Mouse (Mus musculus): Measurements from ENCODE around the gene Rspry1. TPM values are rescaled to one million over a fixed set of nuclear protein-coding genes. Genes with fewer than 3 reads are reported as not detected.

Rspry1 gene
- polyA plus RNA-seq, 2 experiments, result 6.2 to 15.8 TPM

GRCm38 (mm10) chr8:94700421-94700935, 98.7 kb downstream of the Rspry1 start:
- TF ChIP-seq CTCF (IDR thresholded peaks at IDR 0.05; ENCODE audit: low read depth) (no peak), EP300 (IDR thresholded peaks at IDR 0.05; ENCODE audit: low read depth) (no peak)
- Histone ChIP-seq H3K9me3 (ENCODE audit: control insufficient read depth, low read length) (no peaks in the 10 kb centered on the region), H3K36me3 (replicated peaks; ENCODE audit: control insufficient read depth, insufficient read depth, low read depth) (no peaks in the 10 kb centered on the region), H3K27ac (no peak overlapping the region), H3K4me1 (replicated peaks; ENCODE audit: control insufficient read depth in 2 of 2, insufficient read depth in 2 of 2, low read length in 1 of 2) (peaks cover 0 to 11% of the 10 kb centered on the region in 2 experiments), H3K9ac (replicated peaks) (no peak overlapping the region), H3K27me3 (ENCODE audit: control insufficient read depth, insufficient read depth, low read length) (peaks cover 22% of the 10 kb centered on the region), H3K4me3 (ENCODE audit: insufficient read depth in 1 of 2, low read depth in 2 of 2, low read length in 2 of 2) (no peak overlapping the region), H3K4me2 (ENCODE audit: low read depth) (no peak overlapping the region)
- ATAC-seq (ENCODE audit: insufficient read depth) (no peak), DNase-seq (ENCODE audit: low read depth in 3 of 3, low spot score in 3 of 3) (no peak)
- 46% methylated on average over 4 of the region's 4 CpGs for WGBS (ENCODE audit: insufficient replicate concordance)

- H3K4me3 ChIP-seq (ENCODE audit: insufficient read depth in 1 of 2, low read depth in 2 of 2, low read length in 2 of 2), result peak overlapping the region in 1 of 2 experiments; percentile 64; a peak in 1 of 4 replicates
- no peaks in the 10 kb centered on the region for H3K9me3 ChIP-seq (ENCODE audit: control insufficient read depth, low read length)
- H3K4me1 ChIP-seq (replicated peaks; ENCODE audit: control insufficient read depth in 2 of 2, insufficient read depth in 2 of 2, low read length in 1 of 2), result peaks cover 0 to 13% of the 10 kb centered on the region in 2 experiments
- 57% methylated on average over 3 of the region's 3 CpGs for WGBS (ENCODE audit: insufficient replicate concordance)
- H3K4me2 ChIP-seq (ENCODE audit: low read depth), result peak overlapping the region; percentile 82
- DNase-seq (ENCODE audit: low read depth in 3 of 3, low spot score in 3 of 3) (no peak), ATAC-seq (ENCODE audit: insufficient read depth) (no peak)
- peaks cover 5% of the 10 kb centered on the region for H3K27me3 ChIP-seq (ENCODE audit: control insufficient read depth, insufficient read depth, low read length)
- H3K27ac ChIP-seq, result no peak overlapping the region
- H3K36me3 ChIP-seq (replicated peaks; ENCODE audit: control insufficient read depth, insufficient read depth, low read depth), result no peaks in the 10 kb centered on the region
- TF ChIP-seq CTCF (IDR thresholded peaks at IDR 0.05; ENCODE audit: low read depth), result no peak
- no peak for TF ChIP-seq EP300 (IDR thresholded peaks at IDR 0.05; ENCODE audit: low read depth)
- H3K9ac ChIP-seq (replicated peaks), result no peak overlapping the region
Observed at GRCm38 (mm10) chr8:94702156-94702555, 100.4 kb downstream of the Rspry1 start.

- Histone ChIP-seq H3K9me3 (ENCODE audit: control insufficient read depth, low read length) (no peaks in the 10 kb centered on the region), H3K4me2 (ENCODE audit: low read depth) (peak overlapping the region; percentile 82), H3K4me1 (replicated peaks; ENCODE audit: control insufficient read depth in 2 of 2, insufficient read depth in 2 of 2, low read length in 1 of 2) (peaks cover 0 to 13% of the 10 kb centered on the region in 2 experiments), H3K36me3 (replicated peaks; ENCODE audit: control insufficient read depth, insufficient read depth, low read depth) (no peaks in the 10 kb centered on the region), H3K4me3 (ENCODE audit: insufficient read depth in 1 of 2, low read depth in 2 of 2, low read length in 2 of 2) (peak overlapping the region; percentile 64 to 94), H3K27ac (peak overlapping the region; percentile 49), H3K27me3 (ENCODE audit: control insufficient read depth, insufficient read depth, low read length) (no peaks in the 10 kb centered on the region; the same call in none of the 2 replicates), H3K9ac (replicated peaks) (peak overlapping the region; percentile 54)
- whole genome bisulfite sequencing (ENCODE audit: insufficient replicate concordance), result under 1% methylated on average over 35 of the region's 35 CpGs
- TF ChIP-seq CTCF (IDR thresholded peaks at IDR 0.05; ENCODE audit: low read depth) (peak; percentile 97), EP300 (IDR thresholded peaks at IDR 0.05; ENCODE audit: low read depth) (no peak; the same call in 1 of the 2 replicates)
- DNase-seq (ENCODE audit: low read depth in 3 of 3, low spot score in 3 of 3) (peak; percentile 65 to 77 (median 71)), ATAC-seq (ENCODE audit: insufficient read depth) (peak; percentile 88)
Observed at GRCm38 (mm10) chr8:94702844-94703813, 101.4 kb downstream of the Rspry1 start.

- Histone ChIP-seq H3K27me3 (ENCODE audit: control insufficient read depth, insufficient read depth, low read length) (no peaks in the 10 kb centered on the region; the same call in 1 of the 2 replicates), H3K36me3 (replicated peaks; ENCODE audit: control insufficient read depth, insufficient read depth, low read depth) (no peaks in the 10 kb centered on the region), H3K4me2 (ENCODE audit: low read depth) (peak overlapping the region; percentile 91), H3K27ac (no peak overlapping the region), H3K4me3 (ENCODE audit: insufficient read depth in 1 of 2, low read depth in 2 of 2, low read length in 2 of 2) (peak overlapping the region; percentile 64 to 76), H3K9me3 (ENCODE audit: control insufficient read depth, low read length) (no peaks in the 10 kb centered on the region), H3K4me1 (replicated peaks; ENCODE audit: control insufficient read depth in 2 of 2, insufficient read depth in 2 of 2, low read length in 1 of 2) (peaks cover 0 to 13% of the 10 kb centered on the region in 2 experiments), H3K9ac (replicated peaks) (peak overlapping the region; percentile 64)
- ATAC-seq (ENCODE audit: insufficient read depth), result peak; percentile 86
- peak; percentile 95 to 97 (median 96) for DNase-seq (ENCODE audit: low read depth in 3 of 3, low spot score in 3 of 3)
- peak; percentile 95 for TF ChIP-seq CTCF (IDR thresholded peaks at IDR 0.05; ENCODE audit: low read depth)
- peak; percentile 39; the same call in 1 of the 2 replicates for TF ChIP-seq EP300 (IDR thresholded peaks at IDR 0.05; ENCODE audit: low read depth)
- WGBS (ENCODE audit: insufficient replicate concordance), result under 1% methylated on average over 35 of the region's 35 CpGs
Observed at GRCm38 (mm10) chr8:94703972-94704668, 102.4 kb downstream of the Rspry1 start.

All from liver, embryonic 14.5 days (tissue).